Mouse (Mus musculus) limb, embryonic 10.5 days (tissue): Measurements from ENCODE around the gene Rps4x. TPM values are rescaled to one million over a fixed set of nuclear protein-coding genes. Genes with fewer than 3 reads are reported as not detected.

Source experiments
- DNase-seq: peaks from one replicate; pipeline ENCODE4 v3.0.0-alpha.2; 2017; ENCODE audit warnings: low spot score
- H3K27ac ChIP-seq: fragments of 300-500 bp; sonication (generic); 2 replicates; pipeline ENCODE4 v1.5.1; 2016; ENCODE audit warnings: mild to moderate bottlenecking
- H3K27me3 ChIP-seq: fragments of 300-500 bp; sonication (generic); 2 replicates; pipeline ENCODE4 v1.6.1; 2016; ENCODE audit warnings: low read depth, mild to moderate bottlenecking; ENCODE audit not compliant: poor library complexity, severe bottlenecking
- H3K36me3 ChIP-seq: fragments of 300-500 bp; sonication (generic); 2 replicates; pipeline ENCODE4 v1.6.1; 2016; ENCODE audit warnings: mild to moderate bottlenecking, moderate library complexity
- H3K4me1 ChIP-seq: fragments of 300-500 bp; sonication (generic); 2 replicates; pipeline ENCODE4 v1.6.1; 2016
- H3K4me3 ChIP-seq: fragments of 300-500 bp; sonication (generic); 2 replicates; pipeline ENCODE4 v1.5.1; 2016; ENCODE audit warnings: mild to moderate bottlenecking, moderate library complexity
- H3K9me3 ChIP-seq: fragments of 300-500 bp; sonication (generic); replicated peaks from 2 replicates; pipeline ENCODE4 v1.6.1; 2016; ENCODE audit warnings: mild to moderate bottlenecking
- WGBS: fragments of 180-500 bp; shearing (Covaris S2); methylation state at CpG from one replicate; pipeline ENCODE4 v1.1.7; 2016; 5-methylcytosine and 5-hydroxymethylcytosine counted together
- polyA plus RNA-seq: library from polyadenylated mRNA; unstranded; fragments of >200 nt; fragmentation: Nextera tagmentation; extraction: Ambion mirVana; gene quantifications from 2 replicates; pipeline ENCODE4 v1.2.1, GENCODE M21; 2016

Rps4x gene
- polyA plus RNA-seq, 1 experiment from 2014 or later = 679 TPM

GRCm38 (mm10) chrX:102166521-102166920, 22.7 kb downstream of the Rps4x start:
- 35% methylated on average over 5 of the region's 5 CpGs for WGBS
- Histone ChIP-seq H3K4me3 (no peak overlapping the region), H3K36me3 (no peaks in the 10 kb centered on the region), H3K9me3 (no peaks in the 10 kb centered on the region), H3K27me3 (peaks cover 75% of the 10 kb centered on the region), H3K27ac (peak overlapping the region; percentile 56), H3K4me1 (peaks cover 12% of the 10 kb centered on the region)
- DNase-seq = no peak

DNA sequence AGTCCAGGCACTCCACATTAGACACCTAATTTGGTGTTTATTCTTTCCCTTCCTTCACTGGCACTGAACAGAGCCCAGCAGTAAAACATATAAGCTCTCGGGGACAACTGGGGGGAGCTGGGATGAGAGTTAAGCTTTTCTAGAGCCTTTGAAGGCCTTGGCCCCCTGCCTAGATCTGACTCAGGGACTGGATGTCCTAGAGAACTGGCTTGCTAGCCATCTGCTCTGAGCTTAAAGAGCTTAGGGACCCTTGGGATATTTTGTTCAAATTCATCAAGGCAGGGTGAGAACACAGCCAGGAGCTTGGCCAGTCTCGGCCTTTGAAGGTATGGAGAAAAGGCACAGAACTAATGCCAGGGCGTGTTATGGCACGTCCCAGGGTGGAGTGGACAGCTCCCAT, 25.7 kb downstream of the Rps4x start:
- Histone ChIP-seq H3K36me3 (no peaks in the 10 kb centered on the region), H3K4me3 (no peak overlapping the region), H3K27me3 (peaks cover 56% of the 10 kb centered on the region), H3K9me3 (no peaks in the 10 kb centered on the region), H3K27ac (no peak overlapping the region), H3K4me1 (peaks cover 12% of the 10 kb centered on the region)
- WGBS = 73% methylated on average over 4 of the region's 4 CpGs
- DNase-seq = no peak

DNA sequence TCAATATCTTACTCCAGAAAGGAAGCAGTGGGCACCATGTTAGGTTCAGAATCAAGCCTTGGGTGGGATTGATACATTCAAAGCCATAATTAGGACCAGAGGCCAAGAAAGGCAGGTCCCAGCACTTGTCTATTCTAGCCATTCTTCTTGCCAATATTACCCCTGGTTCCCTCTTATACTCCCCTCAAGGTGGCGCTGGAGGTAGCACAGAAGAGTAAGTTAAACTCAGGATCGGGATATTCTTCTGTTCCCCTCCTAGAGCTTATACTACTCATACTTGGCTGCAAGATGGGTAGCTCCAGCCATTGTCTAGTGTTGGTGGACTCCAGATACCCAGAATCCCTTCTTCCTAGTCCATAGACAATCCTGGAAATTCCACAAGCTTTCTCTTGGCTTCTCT, 26.1 kb downstream of the Rps4x start:
- DNase-seq = no peak
- Histone ChIP-seq H3K9me3 (no peaks in the 10 kb centered on the region), H3K27me3 (peaks cover 54% of the 10 kb centered on the region), H3K36me3 (no peaks in the 10 kb centered on the region), H3K4me3 (no peak overlapping the region), H3K4me1 (peaks cover 12% of the 10 kb centered on the region), H3K27ac (no peak overlapping the region)
- WGBS = 61% methylated on average over 2 of the region's 2 CpGs

DNA sequence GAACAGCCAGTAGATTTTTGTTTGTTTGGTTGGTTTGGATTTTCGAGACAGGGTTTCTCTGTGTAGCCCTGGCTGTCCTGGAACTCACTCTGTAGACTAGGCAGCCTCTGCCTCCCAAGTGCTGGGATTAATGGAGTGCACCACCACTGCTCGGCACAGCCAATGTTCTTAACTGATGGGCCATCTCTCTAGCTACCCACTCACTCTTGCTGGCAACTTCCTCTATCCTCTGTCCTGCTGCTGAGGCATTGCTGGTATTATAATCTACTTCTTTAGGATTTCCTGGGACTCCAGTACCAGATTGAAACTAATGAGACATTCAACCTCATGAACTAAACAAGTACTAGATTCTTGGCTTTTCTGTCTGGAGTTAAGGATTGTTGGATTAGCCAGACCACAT, 28.7 kb downstream of the Rps4x start:
- Histone ChIP-seq H3K36me3 (no peaks in the 10 kb centered on the region), H3K27ac (no peak overlapping the region), H3K27me3 (peaks cover 47% of the 10 kb centered on the region), H3K4me1 (no peaks in the 10 kb centered on the region), H3K4me3 (no peak overlapping the region), H3K9me3 (no peaks in the 10 kb centered on the region)
- 88% methylated on average over 2 of the region's 2 CpGs for WGBS
- no peak for DNase-seq

GRCm38 (mm10) chrX:102159778-102160177, 29.4 kb downstream of the Rps4x start:
- H3K27ac ChIP-seq = no peak overlapping the region
- 44% methylated on average over 2 of the region's 2 CpGs for WGBS
- peaks cover 41% of the 10 kb centered on the region for H3K27me3 ChIP-seq
- H3K36me3 ChIP-seq = no peaks in the 10 kb centered on the region
- no peak for DNase-seq
- no peaks in the 10 kb centered on the region for H3K9me3 ChIP-seq
- H3K4me1 ChIP-seq = no peaks in the 10 kb centered on the region
- no peak overlapping the region for H3K4me3 ChIP-seq

- H3K27ac ChIP-seq = peak overlapping the region; percentile 83
- H3K4me1 ChIP-seq = no peaks in the 10 kb centered on the region
- peaks cover 34% of the 10 kb centered on the region for H3K27me3 ChIP-seq
- peak overlapping the region; percentile 60 for H3K4me3 ChIP-seq
- H3K9me3 ChIP-seq = no peaks in the 10 kb centered on the region
- WGBS = 42% methylated on average over 5 of the region's 5 CpGs
- peaks cover 10% of the 10 kb centered on the region; the same call in 1 of the 2 replicates for H3K36me3 ChIP-seq
- DNase-seq = no peak
These were observed 31.8 kb downstream of the Rps4x start for GRCm38 (mm10) chrX:102157423-102157791.

GRCm38 (mm10) chrX:102156618-102157422, 32.4 kb downstream of the Rps4x start, which contains the start of gene Ercc6l:
Gene Ercc6l, minus strand, starts transcription at chrX:102157091.
- Histone ChIP-seq H3K9me3 (no peaks in the 10 kb centered on the region), H3K4me1 (no peaks in the 10 kb centered on the region), H3K27ac (peak within 1 kb of the TSS; percentile 85), H3K27me3 (peaks cover 34% of the 10 kb centered on the region), H3K36me3 (peaks cover 14% of the 10 kb centered on the region), H3K4me3 (peak within 1 kb of the TSS; percentile 60)
- WGBS = 8% methylated on average over 42 of the region's 42 CpGs
- DNase-seq = peak; percentile 85

GRCm38 (mm10) chrX:102141157-102141556, 48.0 kb downstream of the Rps4x start:
- 94% methylated on average over 1 of the region's 1 CpGs for WGBS
- H3K36me3 ChIP-seq = peaks cover 44% of the 10 kb centered on the region
- H3K4me1 ChIP-seq = no peaks in the 10 kb centered on the region
- DNase-seq = no peak
- no peak overlapping the region for H3K4me3 ChIP-seq
- H3K27me3 ChIP-seq = peaks cover 76% of the 10 kb centered on the region
- H3K9me3 ChIP-seq = no peaks in the 10 kb centered on the region
- no peak overlapping the region for H3K27ac ChIP-seq

Other genes starting within 250 kb of the Rps4x start
- 1.5 and 2.9 TPM in 2 replicates for gene Rtl5, start 118.1 kb downstream of the Rps4x start, polyA plus RNA-seq
- gene Pin4, start 69.9 kb downstream of the Rps4x start, polyA plus RNA-seq = 81.2 and 96.0 TPM in 2 replicates
- 22.7 and 23.7 TPM in 2 replicates for gene Ercc6l, start 32.3 kb downstream of the Rps4x start, polyA plus RNA-seq
- gene Cited1, start 62.8 kb upstream of the Rps4x start, polyA plus RNA-seq = 27.8 and 33.1 TPM in 2 replicates